Mouse (Mus musculus) embryonic fibroblast, embryonic 13.5 days (primary cell): ENCODE measurements around the gene Samd9l.
"Not testable (repeated sequence)": the region's sequence is repeated elsewhere in the genome, so short reads cannot be mapped to it uniquely, and the experiment has no call there.

ENCODE experiments used
- CTCF ChIP-seq: IDR thresholded peaks from 2 replicates; pipeline ENCODE4 v1.5.1; 2011; ENCODE audit warnings: mild to moderate bottlenecking, control low read depth, low read length, moderate library complexity, borderline replicate concordance; ENCODE audit not compliant: insufficient read depth
- POLR2A ChIP-seq: IDR thresholded peaks from 2 replicates; pipeline ENCODE4 v1.6.1; 2011; ENCODE audit warnings: low read depth, mild to moderate bottlenecking, control low read depth, low read length, moderate library complexity

DNA sequence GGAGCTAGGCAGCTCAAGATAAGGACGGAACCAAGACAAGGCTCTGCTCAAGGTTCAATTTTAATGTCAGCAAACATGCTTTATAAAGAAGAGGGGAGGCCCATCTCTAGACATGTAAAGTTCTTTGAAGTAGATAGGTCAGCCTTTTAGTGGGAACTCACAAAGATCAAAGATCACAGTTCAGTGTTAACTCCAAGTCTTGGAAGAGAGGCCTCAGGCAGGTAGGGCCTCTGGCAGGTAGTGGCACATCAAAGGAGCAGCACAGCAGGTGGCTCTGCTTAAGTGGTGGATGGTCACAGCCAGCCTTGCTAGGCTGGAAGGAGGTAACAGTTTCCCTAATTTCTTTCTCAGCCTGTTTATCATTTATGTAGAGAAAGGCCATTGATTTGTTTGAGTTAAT, 33.8 kb downstream of the Samd9l start:
- not testable (repeated sequence) for TF ChIP-seq CTCF, POLR2A
